ENCODE assay signal across 9 mouse cellular contexts in the genomic region with DNA sequence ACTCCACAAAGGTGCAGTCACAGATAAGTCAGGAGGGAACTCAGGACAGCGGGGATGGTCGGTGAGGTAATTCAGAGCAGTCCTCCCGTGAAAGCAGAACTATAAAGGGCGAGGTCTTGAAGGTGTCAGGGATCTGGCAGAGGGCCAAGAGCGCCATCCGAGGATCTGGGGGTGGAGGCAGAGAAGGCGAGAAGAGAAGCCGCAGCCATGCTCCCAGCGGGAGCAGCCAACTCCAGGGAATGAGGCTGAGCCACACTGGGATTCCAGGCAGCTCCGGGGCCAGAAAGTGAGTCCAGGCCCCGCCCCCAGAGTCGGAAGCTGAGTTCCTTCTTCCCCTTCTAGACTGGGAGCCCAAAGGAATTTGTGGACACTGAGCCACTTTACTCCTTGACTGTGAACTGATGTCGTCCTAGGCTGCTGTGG. TPM values are rescaled to one million over a fixed set of nuclear protein-coding genes. Genes with fewer than 3 reads are reported as not detected.
A peak's percentile ranks its signal among the peaks of the same experiment; 100 is the strongest.
DNase-seq lines count a peak whose midpoint lies in the region; ATAC-seq and TF ChIP-seq lines count a peak whose summit lies in the region.
"Had no signal": no experiment of that assay in that cellular context is flagged by ENCODE, and none has a peak within 500 bp of the region (broad histone marks: within the 10 kb centered on the region; RNA-seq: fewer than 3 reads in every experiment).

No protein-coding gene starts in this region.

- no peak overlapping the region for H3ac ChIP-seq in myocyte (ENCODE audit: control insufficient read depth, insufficient read length)

- no peaks in the 10 kb centered on the region for H3K9me3 ChIP-seq in forebrain, embryonic 13.5 days (replicated peaks)
- no peaks in the 10 kb centered on the region for H3K9me3 ChIP-seq in hindbrain, embryonic 14.5 days (ENCODE audit: control insufficient read depth, low read length)

- peak overlapping the region; percentile 11 for H3K4me3 ChIP-seq in forebrain, embryonic 13.5 days
- no peak overlapping the region for H3K4me3 ChIP-seq in hindbrain, embryonic 14.5 days (replicated peaks; ENCODE audit: low read length)
- H3K4me3 ChIP-seq in myocyte = no peak overlapping the region

- peak; percentile 35 for DNase-seq in left cerebral cortex, postnatal 4 days
- no peak for DNase-seq in left cerebral cortex, adult 11 months (ENCODE audit: low spot score)
- peak; percentile 43 for DNase-seq in hindbrain, embryonic 14.5 days (ENCODE audit: low spot score)
- DNase-seq in liver = peak; percentile 40
- DNase-seq in thymus, postnatal 10 days (ENCODE audit: low spot score in 2 of 2) = no peak

- WGBS in forebrain, embryonic 13.5 days = 6% methylated on average over 13 of the region's 13 CpGs
- 11% methylated on average over 13 of the region's 13 CpGs for WGBS in hindbrain, embryonic 14.5 days

- H3K27ac ChIP-seq in forebrain, embryonic 13.5 days = no peak overlapping the region
- no peak overlapping the region for H3K27ac ChIP-seq in hindbrain, embryonic 14.5 days

- H3K27me3 ChIP-seq in forebrain, embryonic 13.5 days = no peaks in the 10 kb centered on the region
- no peaks in the 10 kb centered on the region for H3K27me3 ChIP-seq in hindbrain, embryonic 14.5 days (ENCODE audit: control insufficient read depth, insufficient read depth, low read length)
- no peaks in the 10 kb centered on the region for H3K27me3 ChIP-seq in myocyte (ENCODE audit: control insufficient read depth, insufficient read depth, insufficient read length)
- H3K27me3 ChIP-seq: Patski had no signal

- intact Hi-C loops in left cerebral cortex, postnatal 4 days (cut with DNase I) = no loop called here

- H3K9ac ChIP-seq in forebrain, embryonic 13.5 days = no peak overlapping the region
- no peak overlapping the region for H3K9ac ChIP-seq in hindbrain, embryonic 14.5 days

- no peaks in the 10 kb centered on the region for H3K36me3 ChIP-seq in forebrain, embryonic 13.5 days (ENCODE audit: poor library complexity, severe bottlenecking)
- H3K36me3 ChIP-seq in hindbrain, embryonic 14.5 days (replicated peaks; ENCODE audit: control insufficient read depth, insufficient read depth) = no peaks in the 10 kb centered on the region
- H3K36me3 ChIP-seq in myocyte (ENCODE audit: control insufficient read depth, insufficient read depth) = no peaks in the 10 kb centered on the region

- peaks cover 8% of the 10 kb centered on the region for H3K4me1 ChIP-seq in forebrain, embryonic 13.5 days
- no peaks in the 10 kb centered on the region; the same call in 1 of the 2 replicates for H3K4me1 ChIP-seq in hindbrain, embryonic 14.5 days (replicated peaks; ENCODE audit: control insufficient read depth, insufficient read depth, low read length)

- H3K4me2 ChIP-seq in forebrain, embryonic 13.5 days = peak overlapping the region; percentile 48
- H3K4me2 ChIP-seq in hindbrain, embryonic 14.5 days (replicated peaks) = peak overlapping the region; percentile 17
- peak overlapping the region; percentile 61 for H3K4me2 ChIP-seq in myocyte (ENCODE audit: low read depth)

- no peak for TF ChIP-seq POLR2A in myocyte (IDR thresholded peaks at IDR 0.05; ENCODE audit: insufficient read length, low read depth)

- no peaks in the 10 kb centered on the region for H3K79me2 ChIP-seq in myocyte (ENCODE audit: control insufficient read depth, insufficient read depth)

- peak; percentile 58 for ATAC-seq in forebrain, embryonic 13.5 days
- ATAC-seq in hindbrain, embryonic 14.5 days (ENCODE audit: low FRiP score) = peak; percentile 31; the same call in 1 of the 2 replicates
- ATAC-seq in megakaryocyte, adult 5-6 weeks (ENCODE audit: poor library complexity, severe bottlenecking) = no peak
- ATAC-seq: Patski had no signal

TF ChIP-seq in myocyte, 11 proteins besides CTCF, POLR2A, EP300 and RAD21:
- TF ChIP-seq USF1 (IDR thresholded peaks at IDR 0.05; ENCODE audit: low read depth) = no peak
- TF ChIP-seq SRF (IDR thresholded peaks at IDR 0.05; ENCODE audit: control insufficient read depth, insufficient read length, low read depth) = no peak

RNA-seq across cellular contexts. Expression of gene Tjp1, which starts 41.3 kb away (rescaled TPM):
- 100 to 1,000 TPM; 101 to 110 TPM for total RNA-seq in left cerebral cortex, postnatal 4 days (2021)
- 19.9 and 22.4 TPM in 2 replicates for polyA plus RNA-seq in forebrain, embryonic 13.5 days (2015; fragmentation: Nextera tagmentation; extraction: Ambion mirVana)
- 30.4 and 33.2 TPM in 2 replicates for polyA plus RNA-seq in hindbrain, embryonic 14.5 days (2014; fragmentation: Nextera tagmentation; extraction: Ambion mirVana)
- 24.3 TPM for polyA plus RNA-seq in myocyte (2012; fragmentation: generic; extraction: Trizol)
- 0.13 and 0.52 TPM in 2 replicates for total RNA-seq in megakaryocyte, adult 5-6 weeks (2015)
- total RNA-seq in megakaryocyte, adult 5-6 weeks (2017) = 0.22 and 3.1 TPM in 2 replicates

Comparison
In these comparisons a context has a peak if more than half of its experiments do, and no peak if none do; other contexts are left out.
1. DNase-seq: peak in left cerebral cortex, postnatal 4 days (single experiment), hindbrain, embryonic 14.5 days (single experiment) and liver (single experiment); none in left cerebral cortex, adult 11 months (single experiment) and thymus, postnatal 10 days (0 of 2).
2. Peak in every context shown above with its lines, with median percentiles within 50 percentile points of each other: H3K4me2 ChIP-seq.